Mouse (Mus musculus): Measurements from ENCODE around the gene Kdm7a.

The Kdm7a gene

GRCm38 (mm10) chr6:39206581-39207461, at the start of gene Kdm7a:
TSS of gene Kdm7a (minus strand) at chr6:39206789.
- in situ Hi-C loops (cut with MseI, MboI): loop anchor here in 1 of 2 experiments (10.0 kb wide), 1 partner anchor 138 kb away; no protein-coding TSS in a partner anchor

GRCm38 (mm10) chr6:39255271-39255670, 48.7 kb upstream of the Kdm7a start:
- in situ Hi-C loops (cut with MseI, MboI): no loop called here

GRCm38 (mm10) chr6:39250055-39250454, 43.5 kb upstream of the Kdm7a start:
- in situ Hi-C loops (cut with MseI, MboI): no loop called here

- in situ Hi-C loops (cut with MseI, MboI): no loop called here
These were observed 42.7 kb upstream of the Kdm7a start for GRCm38 (mm10) chr6:39249176-39249770.

- in situ Hi-C loops (cut with MseI, MboI): no loop called here
These were observed 37.5 kb upstream of the Kdm7a start for GRCm38 (mm10) chr6:39244066-39244465.

GRCm38 (mm10) chr6:39243511-39243961, 36.9 kb upstream of the Kdm7a start:
- in situ Hi-C loops (cut with MseI, MboI): no loop called here

GRCm38 (mm10) chr6:39242718-39243471, 36.3 kb upstream of the Kdm7a start:
- in situ Hi-C loops (cut with MseI, MboI): no loop called here

GRCm38 (mm10) chr6:39241421-39241891, 34.9 kb upstream of the Kdm7a start:
- in situ Hi-C loops (cut with MseI, MboI): no loop called here

- in situ Hi-C loops (cut with MseI, MboI): no loop called here
These were observed 34.4 kb upstream of the Kdm7a start for GRCm38 (mm10) chr6:39240956-39241355.

- in situ Hi-C loops (cut with MseI, MboI): no loop called here
These were observed 31.3 kb upstream of the Kdm7a start for GRCm38 (mm10) chr6:39237887-39238286.

GRCm38 (mm10) chr6:39232617-39233016, 26.0 kb upstream of the Kdm7a start:
- in situ Hi-C loops (cut with MseI, MboI): no loop called here

- in situ Hi-C loops (cut with MseI, MboI): no loop called here
These were observed 24.1 kb upstream of the Kdm7a start for GRCm38 (mm10) chr6:39230664-39231063.

- in situ Hi-C loops (cut with MseI, MboI): no loop called here
These were observed 20.0 kb upstream of the Kdm7a start for GRCm38 (mm10) chr6:39226610-39226955.

GRCm38 (mm10) chr6:39225876-39226609, 19.5 kb upstream of the Kdm7a start:
- in situ Hi-C loops (cut with MseI, MboI): no loop called here

- in situ Hi-C loops (cut with MseI, MboI): no loop called here
These were observed 16.8 kb upstream of the Kdm7a start for GRCm38 (mm10) chr6:39223328-39223885.

GRCm38 (mm10) chr6:39222487-39222886, 15.9 kb upstream of the Kdm7a start:
- in situ Hi-C loops (cut with MseI, MboI): no loop called here

GRCm38 (mm10) chr6:39217961-39218360, 11.4 kb upstream of the Kdm7a start:
- in situ Hi-C loops (cut with MseI, MboI): no loop called here

- in situ Hi-C loops (cut with MseI, MboI): no loop called here
These were observed 10.5 kb upstream of the Kdm7a start for GRCm38 (mm10) chr6:39217138-39217537.

- in situ Hi-C loops (cut with MseI, MboI): no loop called here
These were observed 8.5 kb upstream of the Kdm7a start for GRCm38 (mm10) chr6:39214949-39215606.

GRCm38 (mm10) chr6:39209677-39210076, 3.1 kb upstream of the Kdm7a start:
- in situ Hi-C loops (cut with MseI, MboI): loop anchor here in 1 of 2 experiments (10.0 kb wide), 1 partner anchor 135 kb away; no protein-coding TSS in a partner anchor
